In genomic region chr4:28542218-28542617, GRCm38 (mm10) we compare ENCODE assay signal across 18 mouse cellular contexts.
DNase-seq lines count a peak whose midpoint lies in the region; ATAC-seq and TF ChIP-seq lines count a peak whose summit lies in the region.
"Had no signal": no experiment of that assay in that cellular context is flagged by ENCODE, and none has a peak within 500 bp of the region (broad histone marks: within the 10 kb centered on the region; RNA-seq: fewer than 3 reads in every experiment).

No protein-coding gene starts in this region.

- no peak for DNase-seq in heart, adult 2 months
- peak; percentile 55 for DNase-seq in lung, embryonic 14.5 days
- no peak for DNase-seq in lung, adult 18-20 months
- peak; percentile 11 for DNase-seq in heart, postnatal 0 days (ENCODE audit: low spot score)
- DNase-seq in kidney, postnatal 14 days, result peak; percentile 55
- no peak for DNase-seq in left cerebral cortex, adult 9 months (ENCODE audit: low spot score in 2 of 2)
- DNase-seq: adrenal gland, postnatal 14 days; B cell, adult 2 months; cerebellum, postnatal 14 days; retina, postnatal 1 day; thymus, postnatal 36 days had no signal

- 0 out of 2 replicates have a peak, but pooled peaks have one; percentile 18 for ATAC-seq in heart, embryonic 11.5 days (replicated peaks; ENCODE audit: insufficient number of reproducible peaks, low FRiP score, low TSS enrichment)
- ATAC-seq in lung, embryonic 14.5 days (ENCODE audit: insufficient read depth), result peak; percentile 85
- no peak for ATAC-seq in heart, postnatal 0 days (ENCODE audit: insufficient read depth, low read depth)
- no peak for ATAC-seq in hindbrain, embryonic 13.5 days (ENCODE audit: low FRiP score)
- ATAC-seq: hindbrain, postnatal 0 days had no signal

- H3K9ac ChIP-seq in heart, embryonic 11.5 days (ENCODE audit: low read depth, low read length), result no peak overlapping the region
- no peak overlapping the region for H3K9ac ChIP-seq in heart, adult 2 months (ENCODE audit: low read depth, low read length)
- H3K9ac ChIP-seq in lung, embryonic 14.5 days, result no peak overlapping the region
- no peak overlapping the region for H3K9ac ChIP-seq in heart, postnatal 0 days (replicated peaks; ENCODE audit: low read depth, low read length)
- H3K9ac ChIP-seq in hindbrain, embryonic 13.5 days, result no peak overlapping the region
- H3K9ac ChIP-seq: embryonic facial prominence, embryonic 13.5 days; forebrain, embryonic 12.5 days; liver, embryonic 15.5 days; stomach, embryonic 15.5 days had no signal

- H3K9me3 ChIP-seq in heart, embryonic 11.5 days (replicated peaks; ENCODE audit: control insufficient read depth, low read length), result no peaks in the 10 kb centered on the region
- no peaks in the 10 kb centered on the region for H3K9me3 ChIP-seq in lung, embryonic 14.5 days (ENCODE audit: low read depth, low read length)
- H3K9me3 ChIP-seq in heart, postnatal 0 days (replicated peaks; ENCODE audit: control insufficient read depth, low read length), result no peaks in the 10 kb centered on the region
- H3K9me3 ChIP-seq in hindbrain, embryonic 13.5 days, result no peaks in the 10 kb centered on the region
- H3K9me3 ChIP-seq: embryonic facial prominence, embryonic 13.5 days; forebrain, embryonic 12.5 days; liver, embryonic 15.5 days; stomach, embryonic 15.5 days had no signal

- TF ChIP-seq POLR2A in heart, adult 2 months (IDR thresholded peaks at IDR 0.05; ENCODE audit: insufficient read depth, low read depth, low read length), result no peak

- 27% methylated on average over 1 of the region's 1 CpGs for WGBS in heart, embryonic 11.5 days (ENCODE audit: insufficient replicate concordance)
- 19% methylated on average over 1 of the region's 1 CpGs for WGBS in heart, adult 2 months
- WGBS in lung, embryonic 14.5 days, result 8% methylated on average over 1 of the region's 1 CpGs
- 13% methylated on average over 1 of the region's 1 CpGs for WGBS in heart, postnatal 0 days
- 59% methylated on average over 1 of the region's 1 CpGs for WGBS in hindbrain, embryonic 13.5 days

- H3K4me1 ChIP-seq in heart, embryonic 11.5 days (ENCODE audit: control insufficient read depth, insufficient read depth, low read length), result no peaks in the 10 kb centered on the region
- no peaks in the 10 kb centered on the region for H3K4me1 ChIP-seq in heart, adult 2 months (ENCODE audit: control insufficient read depth, insufficient read depth, low read length)
- no peaks in the 10 kb centered on the region for H3K4me1 ChIP-seq in lung, embryonic 14.5 days (ENCODE audit: insufficient read depth)
- H3K4me1 ChIP-seq in heart, postnatal 0 days (ENCODE audit: control insufficient read depth, insufficient read depth), result no peaks in the 10 kb centered on the region
- H3K4me1 ChIP-seq in hindbrain, embryonic 13.5 days (replicated peaks), result no peaks in the 10 kb centered on the region
- H3K4me1 ChIP-seq: embryonic facial prominence, embryonic 13.5 days; forebrain, embryonic 12.5 days; liver, embryonic 15.5 days; stomach, embryonic 15.5 days had no signal

- H3K36me3 ChIP-seq in heart, embryonic 11.5 days (ENCODE audit: control insufficient read depth, insufficient read depth, low read length), result no peaks in the 10 kb centered on the region
- H3K36me3 ChIP-seq in heart, adult 2 months (ENCODE audit: control insufficient read depth, insufficient read depth, low read length), result no peaks in the 10 kb centered on the region
- H3K36me3 ChIP-seq in lung, embryonic 14.5 days (ENCODE audit: insufficient read depth), result no peaks in the 10 kb centered on the region
- H3K36me3 ChIP-seq in heart, postnatal 0 days (replicated peaks; ENCODE audit: control insufficient read depth, insufficient read depth, low read length), result no peaks in the 10 kb centered on the region
- H3K36me3 ChIP-seq in hindbrain, embryonic 13.5 days, result no peaks in the 10 kb centered on the region
- H3K36me3 ChIP-seq: embryonic facial prominence, embryonic 13.5 days; forebrain, embryonic 12.5 days; liver, embryonic 15.5 days; stomach, embryonic 15.5 days had no signal

- no peak for TF ChIP-seq CTCF in heart, adult 2 months (IDR thresholded peaks at IDR 0.05)
- no peak for TF ChIP-seq CTCF in lung, embryonic 14.5 days (IDR thresholded peaks at IDR 0.05; ENCODE audit: low read depth)
- TF ChIP-seq CTCF in heart, postnatal 0 days (IDR thresholded peaks at IDR 0.05; ENCODE audit: low read depth), result no peak

- H3K4me3 ChIP-seq in heart, embryonic 11.5 days (ENCODE audit: low read depth, low read length), result no peak overlapping the region
- no peak overlapping the region for H3K4me3 ChIP-seq in heart, adult 2 months
- H3K4me3 ChIP-seq in lung, embryonic 14.5 days (ENCODE audit: low read depth, low read length), result no peak overlapping the region
- no peak overlapping the region for H3K4me3 ChIP-seq in heart, postnatal 0 days (ENCODE audit: low read depth, low read length)
- no peak overlapping the region for H3K4me3 ChIP-seq in hindbrain, embryonic 13.5 days
- H3K4me3 ChIP-seq: embryonic facial prominence, embryonic 13.5 days; forebrain, embryonic 12.5 days; liver, embryonic 15.5 days; stomach, embryonic 15.5 days had no signal

- no peaks in the 10 kb centered on the region for H3K27me3 ChIP-seq in heart, embryonic 11.5 days (ENCODE audit: control insufficient read depth, insufficient read depth, low read length)
- no peaks in the 10 kb centered on the region for H3K27me3 ChIP-seq in heart, adult 2 months (ENCODE audit: control insufficient read depth, insufficient read depth, low read length)
- no peaks in the 10 kb centered on the region for H3K27me3 ChIP-seq in lung, embryonic 14.5 days (ENCODE audit: insufficient read depth, low read length)
- H3K27me3 ChIP-seq in heart, postnatal 0 days (ENCODE audit: control insufficient read depth, insufficient read depth, low read length), result no peaks in the 10 kb centered on the region
- H3K27me3 ChIP-seq in hindbrain, embryonic 13.5 days, result no peaks in the 10 kb centered on the region
- H3K27me3 ChIP-seq: embryonic facial prominence, embryonic 13.5 days; forebrain, embryonic 12.5 days; liver, embryonic 15.5 days; stomach, embryonic 15.5 days had no signal

- no peak overlapping the region for H3K27ac ChIP-seq in heart, embryonic 11.5 days (ENCODE audit: low read depth, low read length)
- no peak overlapping the region for H3K27ac ChIP-seq in heart, adult 2 months
- H3K27ac ChIP-seq in lung, embryonic 14.5 days (ENCODE audit: low read depth), result 0 out of 2 replicates have a peak overlapping the region, but pooled peaks have one; percentile 48
- no peak overlapping the region for H3K27ac ChIP-seq in heart, postnatal 0 days (ENCODE audit: low read depth)
- H3K27ac ChIP-seq in hindbrain, embryonic 13.5 days, result no peak overlapping the region
- H3K27ac ChIP-seq: embryonic facial prominence, embryonic 13.5 days; forebrain, embryonic 12.5 days; hindbrain, postnatal 0 days; liver, embryonic 15.5 days; stomach, embryonic 15.5 days had no signal

- intact Hi-C loops in heart, adult 2 months (cut with DNase I), result no loop called here

- H3K4me2 ChIP-seq in heart, embryonic 11.5 days, result no peak overlapping the region
- no peak overlapping the region for H3K4me2 ChIP-seq in lung, embryonic 14.5 days
- H3K4me2 ChIP-seq in heart, postnatal 0 days (ENCODE audit: low read depth, low read length), result no peak overlapping the region
- H3K4me2 ChIP-seq in hindbrain, embryonic 13.5 days, result no peak overlapping the region
- H3K4me2 ChIP-seq: embryonic facial prominence, embryonic 13.5 days; forebrain, embryonic 12.5 days; liver, embryonic 15.5 days; stomach, embryonic 15.5 days had no signal

- TF ChIP-seq EP300 in heart, adult 2 months (IDR thresholded peaks at IDR 0.05; ENCODE audit: insufficient read depth, low read depth, low read length), result no peak
- no peak for TF ChIP-seq EP300 in heart, postnatal 0 days (IDR thresholded peaks at IDR 0.05; ENCODE audit: low read depth)

- no peaks in the 10 kb centered on the region for H3K79me2 ChIP-seq in heart, adult 2 months (replicated peaks; ENCODE audit: control insufficient read depth, insufficient read depth, low read length)

Comparison
In these comparisons a context has a peak if more than half of its experiments do, and no peak if none do; other contexts are left out.
1. ATAC-seq: peak in heart, embryonic 11.5 days (single experiment) and lung, embryonic 14.5 days (single experiment); none in heart, postnatal 0 days (single experiment) and hindbrain, embryonic 13.5 days (single experiment).
2. DNase-seq: peak in lung, embryonic 14.5 days (single experiment), heart, postnatal 0 days (single experiment) and kidney, postnatal 14 days (single experiment); none in heart, adult 2 months (0 of 2), lung, adult 18-20 months (0 of 2) and left cerebral cortex, adult 9 months (0 of 2).